ENCODE assay signal across 1 mouse cellular context in genomic region chr19:56357374-56357708, GRCm38 (mm10). TPM values are rescaled to one million over a fixed set of nuclear protein-coding genes. Genes with fewer than 3 reads are reported as not detected.
"Had no signal": no experiment of that assay in that cellular context is flagged by ENCODE, and none has a peak within 500 bp of the region (broad histone marks: within the 10 kb centered on the region; RNA-seq: fewer than 3 reads in every experiment).

No protein-coding gene starts in this region.

RNA-seq across cellular contexts. Expression of gene Nrap, which starts 32.5 kb away (rescaled TPM):
- total RNA-seq: monocyte, adult 5-6 weeks had no signal
